Mouse (Mus musculus) limb, embryonic 10.5 days (tissue): ENCODE measurements around the gene Dync1i2. TPM values are rescaled to one million over a fixed set of nuclear protein-coding genes. Genes with fewer than 3 reads are reported as not detected.

ENCODE experiments used
- DNase-seq: peaks from one replicate; pipeline ENCODE4 v3.0.0-alpha.2; 2017; ENCODE audit warnings: low spot score
- H3K27ac ChIP-seq: fragments of 300-500 bp; sonication (generic); 2 replicates; pipeline ENCODE4 v1.5.1; 2016; ENCODE audit warnings: mild to moderate bottlenecking
- H3K27me3 ChIP-seq: fragments of 300-500 bp; sonication (generic); 2 replicates; pipeline ENCODE4 v1.6.1; 2016; ENCODE audit warnings: low read depth, mild to moderate bottlenecking; ENCODE audit not compliant: poor library complexity, severe bottlenecking
- H3K36me3 ChIP-seq: fragments of 300-500 bp; sonication (generic); 2 replicates; pipeline ENCODE4 v1.6.1; 2016; ENCODE audit warnings: mild to moderate bottlenecking, moderate library complexity
- H3K4me1 ChIP-seq: fragments of 300-500 bp; sonication (generic); 2 replicates; pipeline ENCODE4 v1.6.1; 2016
- H3K4me3 ChIP-seq: fragments of 300-500 bp; sonication (generic); 2 replicates; pipeline ENCODE4 v1.5.1; 2016; ENCODE audit warnings: mild to moderate bottlenecking, moderate library complexity
- H3K9me3 ChIP-seq: fragments of 300-500 bp; sonication (generic); replicated peaks from 2 replicates; pipeline ENCODE4 v1.6.1; 2016; ENCODE audit warnings: mild to moderate bottlenecking
- WGBS: fragments of 180-500 bp; shearing (Covaris S2); methylation state at CpG from one replicate; pipeline ENCODE4 v1.1.7; 2016; 5-methylcytosine and 5-hydroxymethylcytosine counted together
- polyA plus RNA-seq: library from polyadenylated mRNA; unstranded; fragments of >200 nt; fragmentation: Nextera tagmentation; extraction: Ambion mirVana; gene quantifications from 2 replicates; pipeline ENCODE4 v1.2.1, GENCODE M21; 2016

The Dync1i2 gene
- polyA plus RNA-seq, 1 experiment from 2014 or later: 95.3 TPM

DNA sequence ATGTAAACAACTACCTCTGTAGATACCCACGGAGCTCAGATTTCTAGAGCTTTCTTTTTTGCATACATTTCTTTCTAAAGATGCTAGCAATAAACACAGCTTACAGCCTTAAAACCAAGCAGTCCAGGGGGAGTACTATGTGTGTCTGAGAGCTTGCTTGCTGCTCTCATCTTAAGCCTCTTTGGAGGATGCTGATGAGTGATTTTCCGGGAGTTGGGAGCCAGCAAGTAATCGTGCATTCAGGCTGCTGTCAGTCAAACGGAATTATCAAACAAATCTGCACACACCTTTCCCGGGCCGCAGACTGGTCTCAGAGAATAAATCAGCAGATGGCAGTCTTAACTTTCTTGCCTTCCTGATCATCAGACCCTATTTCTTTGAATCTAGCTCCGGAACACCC lies 83.0 kb downstream of the Dync1i2 start:
- DNase-seq: no peak
- Histone ChIP-seq H3K4me1 (peaks cover 5% of the 10 kb centered on the region), H3K4me3 (no peak overlapping the region), H3K36me3 (no peaks in the 10 kb centered on the region), H3K27ac (no peak overlapping the region), H3K9me3 (no peaks in the 10 kb centered on the region), H3K27me3 (no peaks in the 10 kb centered on the region)
- 62% methylated on average over 7 of the region's 7 CpGs for WGBS

- Histone ChIP-seq H3K4me3 (no peak overlapping the region), H3K9me3 (no peaks in the 10 kb centered on the region), H3K36me3 (no peaks in the 10 kb centered on the region), H3K27me3 (no peaks in the 10 kb centered on the region), H3K4me1 (no peaks in the 10 kb centered on the region), H3K27ac (no peak overlapping the region)
- WGBS: 87% methylated on average over 12 of the region's 12 CpGs
- no peak for DNase-seq
These were observed 84.3 kb downstream of the Dync1i2 start for GRCm38 (mm10) chr2:71295844-71296243.

DNA sequence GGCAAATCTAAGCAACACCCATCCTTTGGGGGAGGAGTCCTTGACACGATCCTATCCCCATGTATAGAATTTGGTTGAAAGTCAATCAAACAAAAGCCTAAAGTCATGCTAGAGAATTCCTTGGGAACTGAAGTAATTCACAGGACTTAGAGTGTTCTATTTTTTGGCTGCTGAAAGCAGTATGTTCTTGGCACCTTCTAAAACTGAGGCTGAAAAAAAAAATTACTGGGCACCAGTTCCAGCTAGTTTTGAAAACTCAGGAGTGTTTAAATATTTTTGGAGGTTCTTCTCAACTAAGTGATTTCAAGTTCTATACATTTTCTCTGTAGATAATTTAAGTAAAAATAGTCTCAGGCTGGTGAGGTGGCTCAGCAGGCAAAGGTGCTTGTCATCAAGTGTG lies 86.0 kb downstream of the Dync1i2 start:
- Histone ChIP-seq H3K4me1 (no peaks in the 10 kb centered on the region), H3K27me3 (no peaks in the 10 kb centered on the region), H3K4me3 (no peak overlapping the region), H3K36me3 (no peaks in the 10 kb centered on the region), H3K27ac (no peak overlapping the region), H3K9me3 (no peaks in the 10 kb centered on the region)
- DNase-seq: no peak
- 87% methylated on average over 1 of the region's 1 CpGs for WGBS

- Histone ChIP-seq H3K9me3 (no peaks in the 10 kb centered on the region), H3K27me3 (no peaks in the 10 kb centered on the region), H3K4me1 (peaks cover 5% of the 10 kb centered on the region; the same call in 1 of the 2 replicates), H3K36me3 (no peaks in the 10 kb centered on the region), H3K4me3 (no peak overlapping the region), H3K27ac (no peak overlapping the region)
- 98% methylated on average over 1 of the region's 1 CpGs for WGBS
- DNase-seq: no peak
These were observed 87.2 kb downstream of the Dync1i2 start for GRCm38 (mm10) chr2:71298729-71299128.

DNA sequence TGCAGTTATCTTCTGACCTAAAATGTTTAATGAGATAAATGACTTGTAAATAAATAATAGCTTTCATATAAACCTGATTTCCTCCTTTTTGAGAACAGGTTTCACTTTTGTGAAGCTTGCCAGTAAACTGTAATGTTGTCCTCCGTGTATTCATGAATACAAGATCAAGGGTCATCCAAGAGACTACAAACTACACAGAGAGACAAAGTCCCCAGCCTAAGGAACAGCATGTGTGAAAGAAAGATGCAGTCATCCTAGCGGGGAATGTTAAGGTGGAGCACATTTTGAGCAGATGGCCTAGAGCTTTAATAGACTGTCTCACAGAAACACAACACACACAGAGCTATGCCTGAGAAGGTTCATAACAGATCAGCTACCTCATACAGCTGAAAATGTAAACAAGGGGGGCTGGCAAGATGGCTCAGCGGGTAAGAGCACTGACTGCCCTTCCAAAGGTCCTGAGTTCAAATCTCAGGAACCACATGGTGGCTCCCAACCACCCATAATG lies 90.7 kb downstream of the Dync1i2 start:
- DNase-seq: no peak
- no peak overlapping the region for H3K27ac ChIP-seq
- no peak overlapping the region for H3K4me3 ChIP-seq
- H3K9me3 ChIP-seq: no peaks in the 10 kb centered on the region
- no peaks in the 10 kb centered on the region for H3K27me3 ChIP-seq
- peaks cover 19% of the 10 kb centered on the region for H3K4me1 ChIP-seq
- peaks cover 4% of the 10 kb centered on the region; the same call in 1 of the 2 replicates for H3K36me3 ChIP-seq
- WGBS: 89% methylated on average over 3 of the region's 3 CpGs

DNA sequence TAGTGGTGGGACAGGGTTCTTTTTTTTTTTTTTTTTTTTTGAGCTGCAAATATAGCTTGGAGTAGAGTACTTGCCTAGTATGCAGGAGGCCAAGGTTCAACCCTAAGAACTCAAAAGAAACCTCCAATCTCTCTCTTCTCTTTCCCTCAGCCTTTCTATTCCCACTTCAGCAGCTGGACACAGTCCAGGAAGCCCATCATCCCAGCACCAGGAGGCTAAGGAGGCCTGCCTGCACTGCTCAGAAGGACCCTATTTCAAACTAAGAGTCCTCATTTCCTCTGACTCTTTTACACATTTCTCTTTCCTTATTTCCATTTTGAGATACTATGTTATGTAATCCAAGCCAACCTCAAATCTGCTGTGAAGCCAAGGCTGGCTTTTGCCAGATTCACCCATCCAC lies 91.7 kb downstream of the Dync1i2 start:
- Histone ChIP-seq H3K4me3 (no peak overlapping the region), H3K27me3 (no peaks in the 10 kb centered on the region)

GRCm38 (mm10) chr2:71304821-71305220 lies 93.3 kb downstream of the Dync1i2 start:
- H3K9me3 ChIP-seq: no peaks in the 10 kb centered on the region
- no peak overlapping the region for H3K27ac ChIP-seq
- DNase-seq: no peak
- no peak overlapping the region for H3K4me3 ChIP-seq
- H3K27me3 ChIP-seq: no peaks in the 10 kb centered on the region
- WGBS: 54% methylated on average over 3 of the region's 3 CpGs
- H3K36me3 ChIP-seq: peaks cover 4% of the 10 kb centered on the region; the same call in 1 of the 2 replicates
- peaks cover 19% of the 10 kb centered on the region for H3K4me1 ChIP-seq

More for the DNA sequence above, 91.7 kb downstream of the Dync1i2 start:
- no peak for DNase-seq
- H3K9me3 ChIP-seq: no peaks in the 10 kb centered on the region
- peaks cover 19% of the 10 kb centered on the region for H3K4me1 ChIP-seq
- H3K27ac ChIP-seq: no peak overlapping the region
- peaks cover 4% of the 10 kb centered on the region; the same call in 1 of the 2 replicates for H3K36me3 ChIP-seq

DNA sequence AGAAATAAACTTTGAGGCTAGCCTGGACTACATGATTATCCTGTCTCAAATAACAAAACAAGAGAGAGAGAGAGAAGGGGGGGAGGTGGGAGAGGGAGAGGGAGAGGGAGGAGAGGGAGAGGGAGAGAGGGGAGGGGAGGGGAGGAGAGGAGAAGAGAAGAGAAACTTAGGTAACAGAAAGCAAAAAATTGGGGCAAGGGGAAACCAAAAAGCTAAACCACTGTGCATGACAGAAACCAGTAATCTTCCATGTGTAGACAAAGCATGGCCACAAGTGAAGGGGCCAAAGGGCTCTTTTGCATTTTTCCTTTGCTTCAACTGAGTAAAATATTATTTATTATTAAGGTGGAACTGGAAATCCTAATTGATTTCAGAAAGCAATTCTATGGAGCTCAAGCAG lies 94.9 kb downstream of the Dync1i2 start:
- peaks cover 10% of the 10 kb centered on the region for H3K36me3 ChIP-seq
- DNase-seq: no peak
- no peak overlapping the region for H3K27ac ChIP-seq
- H3K9me3 ChIP-seq: no peaks in the 10 kb centered on the region
- H3K4me1 ChIP-seq: peaks cover 19% of the 10 kb centered on the region
- H3K27me3 ChIP-seq: no peaks in the 10 kb centered on the region
- no peak overlapping the region for H3K4me3 ChIP-seq

GRCm38 (mm10) chr2:71309726-71310125 lies 98.2 kb downstream of the Dync1i2 start:
- Histone ChIP-seq H3K4me3 (no peak overlapping the region), H3K27me3 (no peaks in the 10 kb centered on the region), H3K4me1 (peaks cover 17% of the 10 kb centered on the region), H3K36me3 (peaks cover 20% of the 10 kb centered on the region), H3K27ac (no peak overlapping the region), H3K9me3 (no peaks in the 10 kb centered on the region)
- WGBS: 60% methylated on average over 2 of the region's 2 CpGs
- no peak for DNase-seq

GRCm38 (mm10) chr2:71312067-71312466 lies 100.6 kb downstream of the Dync1i2 start:
- Histone ChIP-seq H3K4me1 (peaks cover 23% of the 10 kb centered on the region; the same call in 1 of the 2 replicates), H3K27ac (no peak overlapping the region)
- 73% methylated on average over 10 of the region's 10 CpGs for WGBS

More at GRCm38 (mm10) chr2:71312067-71312466, 100.6 kb downstream of the Dync1i2 start:
- no peak for DNase-seq
- H3K9me3 ChIP-seq: no peaks in the 10 kb centered on the region
- H3K27me3 ChIP-seq: no peaks in the 10 kb centered on the region
- no peak overlapping the region for H3K4me3 ChIP-seq
- H3K36me3 ChIP-seq: peaks cover 18% of the 10 kb centered on the region

Other genes with a start within 250 kb of the Dync1i2 start
- gene Dcaf17, start 156.4 kb upstream of the Dync1i2 start, polyA plus RNA-seq: 30.6 and 31.1 TPM in 2 replicates
- gene Mettl8, start 156.1 kb upstream of the Dync1i2 start, polyA plus RNA-seq: 22.9 and 23.1 TPM in 2 replicates
- 0.15 and 0.48 TPM in 2 replicates for gene Cybrd1, start 93.8 kb upstream of the Dync1i2 start, polyA plus RNA-seq
- gene Slc25a12, start 156.0 kb downstream of the Dync1i2 start, polyA plus RNA-seq: 26.1 and 29.6 TPM in 2 replicates
- 176 and 190 TPM in 2 replicates for gene Hat1, start 177.3 kb downstream of the Dync1i2 start, polyA plus RNA-seq
- gene Metap1d, start 241.6 kb downstream of the Dync1i2 start, polyA plus RNA-seq: 21.4 and 28.8 TPM in 2 replicates